In genomic region chr16:45582512-45582911, GRCm38 (mm10) we compare ENCODE assay signal across 1 mouse cellular context.
TF ChIP-seq lines count a peak whose summit lies in the region.

No protein-coding gene starts in this region.

TF ChIP-seq in CH12.LX, 34 proteins besides CTCF, POLR2A, EP300 and RAD21 (continued from another document):
- no peak for TF ChIP-seq MEF2A (IDR thresholded peaks at IDR 0.05; ENCODE audit: borderline replicate concordance, low read depth, low read length)
- peak; percentile 76 for TF ChIP-seq SMC3 (IDR thresholded peaks at IDR 0.05; ENCODE audit: low read depth, low read length)
- no peak for TF ChIP-seq USF2 (conservative IDR thresholded peaks at IDR 0.05; ENCODE audit: low read depth, low read length)
- TF ChIP-seq PAX5 (IDR thresholded peaks at IDR 0.05; ENCODE audit: low read length) = no peak
- no peak for TF ChIP-seq TBP (conservative IDR thresholded peaks at IDR 0.05; ENCODE audit: low read depth, low read length)
- no peak for TF ChIP-seq KAT2A (IDR thresholded peaks at IDR 0.05; ENCODE audit: insufficient replicate concordance, low read length)
- TF ChIP-seq MAFK (IDR thresholded peaks at IDR 0.05; ENCODE audit: insufficient replicate concordance, low read length) = no peak
- peak; percentile 41 for TF ChIP-seq ZC3H11A (IDR thresholded peaks at IDR 0.05; ENCODE audit: low read depth, low read length)
- TF ChIP-seq ZNF384 (IDR thresholded peaks at IDR 0.05; ENCODE audit: low read depth, low read length) = no peak
- TF ChIP-seq ETS1 (conservative IDR thresholded peaks at IDR 0.05; ENCODE audit: low read depth, low read length) = no peak
- no peak for TF ChIP-seq ZKSCAN1 (IDR thresholded peaks at IDR 0.05; ENCODE audit: borderline replicate concordance, low read depth, low read length)
